Mouse (Mus musculus): ENCODE results near the gene Hoxa7.

- TF ChIP-seq HCFC1 (IDR thresholded peaks at IDR 0.05; ENCODE audit: borderline replicate concordance, insufficient read depth, low read length) = no peak
- TF ChIP-seq CHD2 (IDR thresholded peaks at IDR 0.05; ENCODE audit: low read depth, low read length) = no peak
- TF ChIP-seq ZC3H11A (IDR thresholded peaks at IDR 0.05; ENCODE audit: borderline replicate concordance, low read depth, low read length) = no peak
- TF ChIP-seq ZNF384 (IDR thresholded peaks at IDR 0.05; ENCODE audit: low read depth, low read length) = no peak
- TF ChIP-seq MAFK (IDR thresholded peaks at IDR 0.05; ENCODE audit: insufficient read depth, low read depth, low read length) = no peak
Observed at GRCm38 (mm10) chr6:52212556-52213118, 9.0 kb downstream of the Hoxa7 start.

All from ES-E14 (cell line).